Mouse (Mus musculus) bone marrow macrophage, adult 2 months (primary cell): ENCODE data around the gene Hyal3. TPM values are rescaled to one million over a fixed set of nuclear protein-coding genes. Genes with fewer than 3 reads are reported as not detected.

ENCODE experiments used
- H3K27ac ChIP-seq: 2 replicates; pipeline ENCODE4 v1.5.1; 2012; ENCODE audit warnings: low read depth, low read length; ENCODE audit not compliant: insufficient read depth
- H3K4me1 ChIP-seq: 2 replicates; pipeline ENCODE4 v1.6.1; 2012; ENCODE audit warnings: low read length; ENCODE audit not compliant: control insufficient read depth, insufficient read depth
- H3K4me3 ChIP-seq: 2 replicates; pipeline ENCODE4 v1.5.1; 2012; ENCODE audit warnings: mild to moderate bottlenecking, low read length, moderate library complexity; ENCODE audit not compliant: insufficient read depth
- CTCF ChIP-seq: IDR thresholded peaks from 2 replicates; pipeline ENCODE4 v1.5.1; 2012; ENCODE audit warnings: low read depth, mild to moderate bottlenecking, low read length, moderate library complexity
- POLR2A ChIP-seq: IDR thresholded peaks from 2 replicates; pipeline ENCODE4 v1.6.1; 2012; ENCODE audit warnings: mild to moderate bottlenecking, low read depth, low read length, borderline replicate concordance
- polyA plus RNA-seq: library from polyadenylated mRNA; stranded (reverse); fragments of >200 nt; gene quantifications from 2 replicates; pipeline ENCODE4 v1.2.4, GENCODE M21; 2012; ENCODE audit not compliant: missing spikeins, insufficient read depth, insufficient read length

The Hyal3 gene
- polyA plus RNA-seq, 1 experiment, result 0.29 TPM

DNA sequence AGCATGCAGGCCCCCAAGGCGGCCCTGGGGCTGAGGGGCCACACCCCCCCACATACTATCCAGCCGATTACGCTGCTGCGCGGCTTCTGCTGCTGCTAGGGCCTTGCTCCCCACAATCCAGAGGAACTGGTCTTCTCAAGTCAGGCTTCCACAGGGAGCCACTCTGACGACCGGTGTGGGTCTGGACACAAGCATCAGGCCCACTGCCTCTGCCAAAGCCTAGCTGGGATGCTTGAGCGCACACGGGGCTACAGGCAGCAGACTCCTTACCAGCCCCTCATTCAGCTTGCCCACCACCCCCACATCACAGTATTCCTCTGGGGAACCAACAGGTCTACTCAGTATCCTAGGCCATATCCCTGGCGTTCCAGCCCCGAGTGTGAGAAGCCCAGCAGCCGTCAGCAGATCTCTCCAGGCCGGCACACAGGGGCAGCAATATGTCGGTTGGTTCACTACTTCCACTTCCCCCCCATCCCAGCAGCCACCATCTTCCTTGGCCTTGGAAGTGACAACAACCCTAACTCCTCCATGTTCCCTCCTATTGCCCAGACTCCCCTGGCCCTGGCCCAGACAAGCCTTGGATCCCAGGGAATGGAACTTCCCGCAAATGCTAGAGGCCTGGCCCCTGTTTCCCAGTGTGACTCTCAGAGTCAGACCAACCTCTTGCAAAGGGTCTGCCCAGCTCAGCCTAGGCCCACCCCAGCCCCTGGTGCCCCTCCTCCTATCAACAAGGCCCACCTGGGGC is 53.2 kb downstream of the Hyal3 start:
- peak overlapping the region; percentile 85 for H3K4me3 ChIP-seq
- no peak for TF ChIP-seq POLR2A
- TF ChIP-seq CTCF, result no peak
- peak overlapping the region; percentile 88 for H3K27ac ChIP-seq
- peaks cover 39% of the 10 kb centered on the region for H3K4me1 ChIP-seq

DNA sequence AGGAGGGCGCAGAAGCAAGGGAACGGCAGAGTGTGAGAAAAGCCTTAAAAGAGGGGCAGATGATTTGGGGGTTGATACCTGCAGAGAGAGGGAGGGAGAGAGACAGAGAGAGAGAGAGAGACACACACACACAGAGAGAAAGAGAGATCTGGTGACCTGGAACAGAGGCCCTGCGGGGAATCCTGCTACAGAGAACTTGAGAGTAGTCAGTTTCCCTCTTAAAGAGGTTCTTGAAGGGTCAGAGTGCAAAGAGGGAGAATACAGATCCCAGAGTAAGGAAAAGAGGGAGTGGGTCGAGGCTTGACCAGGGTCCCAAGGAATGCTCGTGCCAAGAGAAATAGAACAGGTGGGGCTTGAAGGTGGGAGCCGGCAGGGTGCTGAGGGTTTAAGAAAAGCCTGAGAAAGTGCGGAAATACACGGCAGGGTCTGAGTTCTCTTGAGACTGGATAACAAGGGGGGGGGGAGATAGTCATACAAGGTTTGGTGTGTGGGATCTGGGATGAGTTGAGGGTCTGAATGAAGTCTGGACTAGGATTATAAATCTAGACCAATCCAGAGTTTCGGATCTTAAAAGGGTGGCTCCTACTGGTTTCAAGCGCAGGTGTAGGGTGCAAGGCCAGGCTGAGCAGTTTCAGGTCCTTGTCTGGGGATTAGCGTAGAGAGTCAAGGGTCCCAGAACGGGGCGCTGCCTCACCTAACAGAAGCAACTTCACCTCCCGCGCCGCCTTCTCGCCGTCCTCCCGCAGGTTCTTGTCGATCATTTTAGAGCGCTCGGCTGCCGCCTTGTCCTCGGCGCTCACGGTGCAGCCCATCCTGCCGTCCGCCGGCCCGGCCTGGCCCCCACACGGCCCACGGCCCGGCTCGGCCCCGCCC is 54.0 kb downstream of the Hyal3 start:
- Histone ChIP-seq H3K4me3 (peak overlapping the region; percentile 85), H3K27ac (peak overlapping the region; percentile 88), H3K4me1 (peaks cover 41% of the 10 kb centered on the region)
- TF ChIP-seq POLR2A (no peak), CTCF (no peak)

DNA sequence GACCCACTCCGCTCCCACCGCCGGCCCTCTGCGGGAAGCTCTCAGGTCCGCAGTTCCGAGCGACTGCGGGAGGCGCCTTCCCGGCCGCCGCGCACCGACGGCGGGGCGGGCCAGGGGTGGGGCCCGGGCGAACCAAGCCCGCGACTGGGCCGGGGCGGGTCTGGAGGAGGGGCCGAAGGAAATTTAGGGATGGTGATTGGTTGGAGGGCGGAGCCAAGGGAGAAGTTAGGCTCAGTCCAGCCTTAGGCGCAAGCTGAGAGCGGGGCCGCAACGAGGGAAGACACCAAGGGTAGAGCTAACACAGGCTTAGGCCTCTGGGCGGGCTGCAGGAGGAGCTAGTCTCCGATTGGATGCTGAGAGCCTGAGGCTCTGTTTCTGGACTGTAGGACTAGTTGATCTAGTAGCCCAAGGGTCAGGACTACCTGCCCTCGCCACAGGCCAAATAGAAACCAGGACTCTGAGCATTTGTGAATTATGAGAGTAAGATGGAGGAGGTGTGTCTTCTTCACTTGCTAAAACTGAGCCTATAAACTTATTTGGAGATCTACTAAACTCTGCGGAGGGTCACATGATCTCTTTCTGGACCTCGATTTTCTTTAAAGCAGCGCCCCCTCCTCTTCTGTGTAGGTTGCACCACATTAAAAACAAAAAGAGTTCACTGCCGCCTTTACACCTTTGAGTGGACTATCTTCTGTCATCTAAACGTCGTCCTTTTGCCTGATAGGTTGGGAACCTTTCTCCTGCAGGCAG is 54.8 kb downstream of the Hyal3 start, which contains the start of gene Gnai2:
Gene Gnai2 (minus strand): TSS at position 89 of the 750 bp plus-strand sequence.
- Histone ChIP-seq H3K27ac (peak within 1 kb of the TSS; percentile 88), H3K4me3 (peak within 1 kb of the TSS; percentile 85), H3K4me1 (peaks cover 38% of the 10 kb centered on the region)
- TF ChIP-seq POLR2A (peak; percentile 69; the same call in 1 of the 2 replicates), CTCF (no peak)

Other genes with a start within 250 kb of the Hyal3 start
- 14.1 and 15.3 TPM in 2 replicates for gene Hemk1, start 242.5 kb upstream of the Hyal3 start, polyA plus RNA-seq
- not detected in 2 replicates for gene 6430571L13Rik, start 240.2 kb upstream of the Hyal3 start, polyA plus RNA-seq
- gene Cacna2d2, start 181.2 kb upstream of the Hyal3 start, polyA plus RNA-seq, result not detected in 2 replicates
- 19.0 and 20.9 TPM in 2 replicates for gene Tmem115, start 46.9 kb upstream of the Hyal3 start, polyA plus RNA-seq
- gene Cyb561d2, start 38.6 kb upstream of the Hyal3 start, polyA plus RNA-seq, result 18.9 and 30.6 TPM in 2 replicates
- gene Nprl2, start 38.6 kb upstream of the Hyal3 start, polyA plus RNA-seq, result 19.9 and 22.5 TPM in 2 replicates
- gene Zmynd10, start 33.5 kb upstream of the Hyal3 start, polyA plus RNA-seq, result 0.66 TPM in 1 of 2 replicates, not detected in the other
- 45.1 and 46.2 TPM in 2 replicates for gene Rassf1, start 29.3 kb upstream of the Hyal3 start, polyA plus RNA-seq
- 23.0 and 23.6 TPM in 2 replicates for gene Tusc2, start 17.6 kb upstream of the Hyal3 start, polyA plus RNA-seq
- 8.8 and 10.3 TPM in 2 replicates for gene Hyal2, start 12.9 kb upstream of the Hyal3 start, polyA plus RNA-seq
- 2.3 and 4.7 TPM in 2 replicates for gene Hyal1, start 3.9 kb upstream of the Hyal3 start, polyA plus RNA-seq
- gene Naa80, start 1.9 kb upstream of the Hyal3 start, polyA plus RNA-seq, result 16.9 and 21.1 TPM in 2 replicates
- gene Ifrd2, start 6.8 kb downstream of the Hyal3 start, polyA plus RNA-seq, result 8.2 and 8.6 TPM in 2 replicates
- gene Sema3b, start 28.4 kb downstream of the Hyal3 start, polyA plus RNA-seq, result not detected in 2 replicates
- gene Gnai2, start 54.5 kb downstream of the Hyal3 start, polyA plus RNA-seq, result 994 and 1,017 TPM in 2 replicates
- gene Slc38a3, start 88.7 kb downstream of the Hyal3 start, polyA plus RNA-seq, result not detected in 2 replicates
- not detected in 2 replicates for gene Gnat1, start 98.9 kb downstream of the Hyal3 start, polyA plus RNA-seq
- gene Sema3f, start 129.7 kb downstream of the Hyal3 start, polyA plus RNA-seq, result not detected in 2 replicates
- 177 and 178 TPM in 2 replicates for gene Rbm5, start 190.2 kb downstream of the Hyal3 start, polyA plus RNA-seq